Mouse (Mus musculus) left cerebral cortex, postnatal 36 days (tissue): ENCODE measurements at regions not wholly inside any gene's neighbourhood (a gene's known extent, or its start where the extent isn't known, plus 50 kb on each side); places are given as distances from the start of the nearest gene placed in this dataset.
"Not testable (repeated sequence)": the region's sequence is repeated elsewhere in the genome, so short reads cannot be mapped to it uniquely, and the experiment has no call there.

Source experiments
- DNase-seq, 2 experiments: peaks; one replicate each; pipeline ENCODE4 v3.0.0; 2021 to 2022; ENCODE audit warnings: low spot score in 2 of 2, mixed read lengths in 1 of 2
- intact Hi-C: fragments of 180-260 bp; cut with DNase I; formaldehyde crosslinking; loops from one replicate; pipeline ENCODE4 v1.15.1; 2025

- DNase-seq = no peak
- intact Hi-C loops = no loop called here
These were observed 741.4 kb downstream of the Adam6a start for GRCm38 (mm10) chr12:114285082-114285481.

- DNase-seq = no peak
- intact Hi-C loops = no loop called here
These were observed 743.3 kb downstream of the Adam6a start for GRCm38 (mm10) chr12:114287041-114287440.

GRCm38 (mm10) chr12:114291083-114291482 lies 747.4 kb downstream of the Adam6a start:
- intact Hi-C loops = no loop called here
- DNase-seq = no peak

- intact Hi-C loops = no loop called here
- no peak for DNase-seq
These were observed 756.1 kb downstream of the Adam6a start for GRCm38 (mm10) chr12:114299771-114300170.

- DNase-seq = no peak
- intact Hi-C loops = no loop called here
These were observed 758.0 kb downstream of the Adam6a start for GRCm38 (mm10) chr12:114301728-114302127.

- intact Hi-C loops = no loop called here
- DNase-seq = no peak
These were observed 788.8 kb downstream of the Adam6a start for GRCm38 (mm10) chr12:114332552-114332951.

GRCm38 (mm10) chr12:114366276-114366675 lies 822.6 kb downstream of the Adam6a start:
- no peak for DNase-seq
- intact Hi-C loops = no loop called here

- DNase-seq, intact Hi-C loops: not testable (repeated sequence)
These were observed 835.1 kb downstream of the Adam6a start for GRCm38 (mm10) chr12:114378696-114379350.

GRCm38 (mm10) chr12:114391447-114391846 lies 847.7 kb downstream of the Adam6a start:
- intact Hi-C loops = no loop called here
- DNase-seq = no peak

- intact Hi-C loops = no loop called here
- no peak for DNase-seq
These were observed 862.5 kb downstream of the Adam6a start for GRCm38 (mm10) chr12:114406206-114406605.

GRCm38 (mm10) chr12:114434529-114434928 lies 890.8 kb downstream of the Adam6a start:
- intact Hi-C loops = no loop called here
- no peak for DNase-seq

- intact Hi-C loops = no loop called here
- DNase-seq = no peak
These were observed 918.3 kb downstream of the Adam6a start for GRCm38 (mm10) chr12:114462037-114462436.

GRCm38 (mm10) chr12:114462566-114462965 lies 918.9 kb downstream of the Adam6a start:
- intact Hi-C loops = no loop called here

GRCm38 (mm10) chr12:114468857-114469256 lies 925.1 kb downstream of the Adam6a start:
- intact Hi-C loops = no loop called here
- DNase-seq = no peak

More at GRCm38 (mm10) chr12:114462566-114462965, 918.9 kb downstream of the Adam6a start:
- DNase-seq = no peak

GRCm38 (mm10) chr12:114472678-114473077 lies 929.0 kb downstream of the Adam6a start:
- DNase-seq, intact Hi-C loops: not testable (repeated sequence)

GRCm38 (mm10) chr12:114478741-114479140 lies 935.0 kb downstream of the Adam6a start:
- intact Hi-C loops = loop anchor here (1.0 kb wide), 1 partner anchor 43 kb away; no protein-coding TSS in a partner anchor
- no peak for DNase-seq

- DNase-seq, intact Hi-C loops: not testable (repeated sequence)
These were observed 949.9 kb downstream of the Adam6a start for GRCm38 (mm10) chr12:114493500-114494031.

- no peak for DNase-seq
- intact Hi-C loops = no loop called here
These were observed 952.0 kb downstream of the Adam6a start for GRCm38 (mm10) chr12:114495741-114496140.

GRCm38 (mm10) chr12:114513143-114513542 lies 969.4 kb downstream of the Adam6a start:
- intact Hi-C loops = no loop called here
- DNase-seq = no peak

GRCm38 (mm10) chr12:114542094-114542493 lies 998.4 kb downstream of the Adam6a start:
- DNase-seq, intact Hi-C loops: not testable (repeated sequence)

GRCm38 (mm10) chr12:114544931-114545330 lies 1001.2 kb downstream of the Adam6a start:
- DNase-seq, intact Hi-C loops: not testable (repeated sequence)
